Mouse (Mus musculus) lung, postnatal 36 days (tissue): ENCODE results near the gene Chst13.
A peak's percentile ranks its signal among the peaks of the same experiment; 100 is the strongest.

Experiments used
- DNase-seq: peaks from one replicate; pipeline ENCODE4 v3.0.0; 2022; ENCODE audit warnings: mixed read lengths

Gene Chst13

GRCm38 (mm10) chr6:90319475-90320191 lies 5.4 kb downstream of the Chst13 start:
- no peak for DNase-seq

DNA sequence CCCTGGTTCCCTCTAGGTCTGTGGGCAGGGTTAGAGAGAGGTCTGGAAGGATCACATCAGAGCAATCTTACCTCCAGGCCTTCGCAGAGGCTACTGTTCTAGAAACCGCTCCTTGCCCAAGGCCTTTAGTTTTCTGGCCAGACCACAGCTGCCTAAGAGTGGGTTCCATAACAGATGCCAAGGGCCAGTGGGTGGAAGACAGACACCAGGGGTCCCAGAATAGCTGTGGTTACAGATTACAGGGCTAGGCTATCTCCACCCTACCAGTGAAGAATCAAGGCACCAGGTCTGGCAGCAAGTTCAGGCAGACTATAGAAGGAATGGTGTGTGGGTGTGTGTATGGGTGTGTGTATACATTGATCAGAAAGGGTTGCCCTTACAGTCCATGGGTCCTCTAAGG lies 6.0 kb downstream of the Chst13 start:
- no peak for DNase-seq

DNA sequence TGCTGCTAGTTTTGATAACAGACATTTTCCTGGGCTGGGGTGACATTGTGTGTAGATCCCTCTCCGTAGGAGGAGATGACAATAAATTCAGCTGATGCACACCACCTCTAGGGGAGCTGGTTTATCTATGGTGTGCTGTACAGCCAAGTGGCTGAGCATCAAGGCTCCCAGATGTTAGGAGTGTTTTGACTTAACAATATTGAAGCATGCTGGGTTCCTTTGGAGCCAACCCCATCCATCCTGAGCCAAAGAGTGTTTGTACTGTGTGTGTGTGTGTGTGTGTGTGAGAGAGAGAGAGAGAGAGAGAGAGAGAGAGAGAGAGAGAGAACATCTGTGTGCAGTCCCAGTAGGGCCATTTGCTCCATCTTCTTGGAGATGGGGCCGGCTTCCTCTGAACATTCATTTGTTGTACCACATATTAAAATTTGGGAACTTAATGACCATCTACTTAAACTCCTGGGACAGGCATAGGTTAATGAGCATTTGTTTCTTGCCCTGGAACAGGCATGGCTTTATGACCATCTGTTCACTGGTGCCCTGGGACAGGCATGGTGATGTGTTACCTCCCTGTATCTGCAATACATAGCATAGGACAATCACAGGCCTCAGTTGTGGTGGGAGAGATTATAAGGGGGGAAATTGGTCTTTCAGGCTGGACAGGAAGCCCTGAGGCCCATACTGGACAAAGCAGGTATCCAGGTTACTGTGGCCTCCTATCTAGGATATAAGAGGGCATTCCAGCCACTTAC lies 7.3 kb downstream of the Chst13 start:
- DNase-seq = no peak

DNA sequence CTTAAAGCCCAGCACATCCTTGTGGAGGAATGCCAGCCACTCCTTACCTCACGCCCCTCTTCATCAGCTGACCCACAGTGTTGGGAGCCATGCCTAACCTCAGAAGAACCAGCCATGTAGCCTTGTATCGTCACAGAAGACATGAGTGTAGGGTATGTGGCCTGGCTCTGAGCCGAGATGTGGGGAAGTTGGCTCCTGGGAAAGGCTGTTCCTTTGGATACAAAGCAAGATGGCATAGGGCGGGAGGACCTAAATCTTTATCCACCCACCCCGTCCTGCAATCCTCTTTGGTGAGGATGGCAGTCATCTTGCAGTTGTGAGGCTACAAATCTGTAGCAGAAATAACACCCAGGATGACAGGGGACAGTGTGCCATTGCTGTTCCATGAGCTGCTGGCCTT lies 9.0 kb downstream of the Chst13 start:
- DNase-seq = no peak

- no peak for DNase-seq
Measured at GRCm38 (mm10) chr6:90308839-90309778, 15.9 kb downstream of the Chst13 start.

GRCm38 (mm10) chr6:90306315-90306975 lies 18.5 kb downstream of the Chst13 start:
- no peak for DNase-seq

- DNase-seq = no peak
Measured at GRCm38 (mm10) chr6:90300919-90301318, 24.1 kb downstream of the Chst13 start, which contains the start of gene BC048671. Gene BC048671 (plus strand): TSS chr6:90301219.

DNA sequence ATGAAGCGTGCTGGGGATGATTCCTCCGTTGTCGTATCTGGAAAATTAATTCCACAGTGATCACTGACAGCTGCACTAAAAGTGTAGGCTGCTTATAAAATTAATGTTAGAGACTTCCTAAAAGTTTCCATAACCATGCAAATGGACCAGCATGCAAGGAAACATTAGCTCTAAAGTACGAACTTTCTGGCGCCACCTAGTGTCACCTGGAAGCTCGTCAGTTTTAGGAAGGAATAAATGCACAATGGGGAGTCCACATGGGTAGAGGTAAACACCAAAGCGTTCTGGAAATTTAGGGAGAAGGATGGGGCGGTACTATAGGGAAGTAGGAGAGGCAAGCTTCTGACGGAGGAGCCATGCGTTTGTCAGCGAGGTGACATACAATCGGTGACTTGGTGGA lies 36.7 kb downstream of the Chst13 start:
- peak; percentile 20 for DNase-seq
